Mouse (Mus musculus) layer of hippocampus, postnatal 14 days (tissue): ENCODE data around the gene Itgal. TPM values are rescaled to one million over a fixed set of nuclear protein-coding genes. Genes with fewer than 3 reads are reported as not detected.

Source experiments
- DNase-seq, 2 experiments: peaks; one replicate each; pipeline ENCODE4 v3.0.0; 2021 to 2022; ENCODE audit warnings: low spot score in 2 of 2, mixed read lengths in 1 of 2
- total RNA-seq, 2 experiments: library from RNA; stranded (reverse); gene quantifications; 2 replicates each; pipeline ENCODE4 v1.2.3; 2021

The Itgal gene
- total RNA-seq, 2 experiments from 2014 or later = 0.32 to 0.57 TPM

DNA sequence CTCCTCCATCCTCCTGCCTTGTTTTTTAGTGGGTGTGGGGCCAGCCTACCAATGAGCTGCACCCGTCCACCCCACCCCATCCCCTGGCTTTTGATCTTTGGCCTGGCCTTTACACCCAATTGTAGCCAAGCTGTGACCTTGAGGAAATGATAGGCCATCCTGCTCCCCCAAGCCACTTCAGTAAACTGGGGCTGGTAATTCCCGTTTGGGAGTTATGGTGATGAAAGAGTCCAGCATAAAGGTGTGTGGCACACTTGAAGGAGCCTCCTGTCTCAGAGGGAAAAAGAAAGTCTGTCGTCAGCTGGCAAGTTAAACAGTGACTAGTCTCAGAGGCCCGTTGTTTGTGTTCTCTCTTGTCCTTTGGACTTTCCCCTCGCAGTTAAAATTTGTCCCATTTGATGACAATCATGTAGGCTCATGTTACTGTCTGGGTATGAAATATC lies 19.5 kb upstream of the Itgal start:
- no peak for DNase-seq

DNA sequence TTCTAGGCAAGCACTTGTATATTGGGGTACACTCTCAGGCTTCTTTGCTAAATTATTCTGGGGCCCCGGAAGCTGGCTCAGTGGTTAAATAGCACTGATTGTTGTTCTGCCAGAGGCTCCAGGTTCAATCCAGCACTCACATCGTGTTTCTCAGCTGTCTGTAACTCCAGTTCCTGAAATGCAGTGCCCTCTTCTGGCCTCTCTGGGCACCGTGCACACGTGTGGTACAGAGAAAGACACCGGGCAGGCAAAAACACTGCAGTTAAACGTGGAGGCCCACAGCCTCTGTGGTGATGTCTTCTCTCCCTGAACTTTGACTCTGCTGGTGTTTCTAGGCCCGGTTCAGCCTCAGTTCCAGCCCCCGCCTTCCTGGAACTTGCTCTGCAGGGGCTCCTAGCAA lies 17.7 kb upstream of the Itgal start:
- DNase-seq = no peak

DNA sequence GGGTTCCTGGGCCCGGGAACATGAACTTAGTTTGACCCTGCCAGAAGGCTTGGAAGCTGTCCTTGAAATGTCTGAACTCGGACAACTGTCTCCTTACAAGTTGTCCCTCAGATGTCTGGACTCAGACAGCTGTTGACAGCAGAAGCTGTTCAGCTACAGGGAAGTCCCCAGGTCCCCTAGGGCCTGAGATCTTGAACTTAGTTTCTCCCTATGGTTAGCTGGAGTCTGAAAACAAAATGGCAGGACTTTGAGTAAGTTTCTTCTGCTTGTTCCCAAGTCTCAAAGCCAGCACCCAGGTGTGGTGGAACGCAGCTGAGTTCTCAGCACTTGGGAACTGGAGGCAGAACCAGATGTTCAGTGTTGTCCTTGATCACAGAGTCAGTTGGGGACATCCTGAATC lies 16.0 kb upstream of the Itgal start:
- DNase-seq = no peak

DNA sequence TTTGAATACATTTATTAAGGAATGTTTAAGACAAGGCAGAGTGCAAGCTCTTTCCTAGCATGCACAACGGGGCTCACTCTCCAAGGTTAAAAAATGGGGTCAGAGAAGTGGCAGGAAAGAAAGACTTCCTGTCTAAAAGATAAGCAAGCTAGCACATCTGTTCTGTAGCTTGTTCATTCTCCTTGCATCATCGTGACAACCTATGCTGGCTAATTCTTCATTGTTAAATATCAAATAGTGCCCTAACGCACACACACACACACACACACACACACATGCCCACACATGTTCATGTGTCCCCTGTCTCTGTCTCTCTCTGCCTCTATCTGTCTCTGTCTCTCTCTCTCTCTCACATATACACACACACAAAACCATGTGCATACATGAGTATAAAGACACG lies 14.9 kb upstream of the Itgal start:
- no peak for DNase-seq

- no peak for DNase-seq
These were observed 13.9 kb upstream of the Itgal start for GRCm38 (mm10) chr7:127282190-127282589.

- DNase-seq = no peak
These were observed 10.9 kb upstream of the Itgal start for GRCm38 (mm10) chr7:127285154-127285553.

DNA sequence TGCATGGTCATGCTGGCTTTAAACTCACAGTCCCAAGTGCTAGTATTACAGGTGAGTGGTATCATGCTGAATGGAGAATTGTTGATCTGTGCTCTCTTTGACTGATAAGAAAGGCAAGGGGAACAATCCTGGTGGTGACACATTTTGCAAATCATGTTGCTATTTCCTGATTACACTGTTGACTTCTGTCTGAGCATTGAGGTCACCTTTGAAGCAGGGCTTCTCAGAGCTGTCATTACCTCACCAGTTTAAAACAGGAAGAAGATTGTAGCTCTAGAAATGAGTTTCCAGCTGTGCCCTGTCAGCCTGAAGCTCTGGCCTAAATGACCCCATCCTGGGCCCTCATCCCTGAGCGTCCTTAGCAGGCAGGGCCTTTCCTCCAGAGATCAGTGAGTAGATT lies 8.1 kb upstream of the Itgal start:
- no peak for DNase-seq

DNA sequence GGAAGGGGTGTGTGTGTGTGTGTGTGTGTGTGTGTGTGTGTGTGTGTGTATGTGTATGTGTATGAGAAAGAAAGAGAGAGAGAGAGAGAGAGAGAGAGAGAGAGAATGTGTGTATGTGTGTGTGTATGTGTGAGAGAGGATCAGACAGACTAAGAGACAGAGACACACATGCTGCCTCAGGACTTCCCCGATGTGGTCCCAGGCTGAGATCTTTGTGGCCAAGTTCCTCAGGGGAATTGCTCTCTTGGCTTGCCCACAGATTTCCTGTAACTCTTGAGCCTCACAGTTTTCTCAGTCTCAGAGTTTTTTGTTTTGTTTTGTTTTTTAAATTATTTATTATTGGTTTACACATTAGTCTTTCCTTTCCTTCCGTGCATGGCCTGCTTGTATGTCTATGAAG lies 6.8 kb upstream of the Itgal start:
- no peak for DNase-seq

DNA sequence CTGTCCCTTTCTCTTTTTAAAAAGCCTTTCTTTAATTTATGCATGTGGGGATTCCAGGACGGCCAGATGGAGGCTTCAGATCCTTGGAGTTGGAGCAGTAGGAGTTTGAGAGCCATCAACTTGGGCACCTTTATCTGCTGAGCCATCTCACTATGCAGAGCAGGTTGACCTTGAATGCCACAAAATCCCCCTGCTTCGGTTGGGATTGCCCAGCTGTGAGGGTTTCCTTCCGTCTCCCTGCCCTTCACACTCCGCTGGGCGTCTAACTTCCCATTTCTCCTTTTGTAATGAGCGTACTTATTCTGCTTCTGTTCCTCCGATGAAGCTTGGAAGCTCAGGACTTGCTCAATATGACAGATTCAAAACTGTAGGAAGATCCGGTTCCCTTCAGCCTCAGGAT lies 5.9 kb upstream of the Itgal start:
- DNase-seq = no peak

DNA sequence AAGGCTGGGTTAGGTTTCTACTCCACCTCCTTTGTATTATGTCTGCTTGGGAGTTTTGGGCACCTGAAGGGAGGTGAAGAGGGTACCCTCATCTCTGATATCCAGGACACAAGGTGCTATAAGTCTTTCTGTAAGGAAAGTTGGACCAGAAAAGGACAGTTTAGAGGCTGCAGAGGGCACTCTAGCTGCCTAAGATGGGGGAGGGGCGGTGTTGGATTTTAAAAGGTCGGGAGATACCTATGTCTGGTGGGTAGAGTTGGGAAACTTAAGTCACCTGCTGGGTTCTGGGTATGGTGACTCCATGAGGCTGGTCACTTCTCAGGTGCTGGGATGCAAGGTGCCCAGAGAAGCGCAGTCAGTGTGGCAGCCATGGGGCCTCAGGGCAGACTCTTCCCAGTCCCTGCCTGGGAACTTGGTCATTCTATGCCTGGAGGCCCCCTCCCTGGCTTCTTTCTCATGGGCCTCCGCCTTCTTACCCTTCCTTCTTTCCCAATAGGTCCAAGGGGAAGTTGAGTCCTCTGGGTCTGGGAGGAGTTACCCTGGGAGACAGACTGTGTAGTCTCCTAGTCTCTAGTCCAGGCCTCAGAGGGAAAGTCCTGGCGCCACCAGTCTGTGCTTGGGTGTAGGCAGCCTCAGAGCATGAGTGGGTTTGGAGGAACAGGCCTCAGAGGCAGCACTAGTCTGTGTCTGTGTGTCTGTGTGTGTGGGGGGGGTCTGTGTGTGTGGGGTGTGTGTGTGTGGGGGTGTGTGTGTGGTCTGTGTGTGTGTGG lies 911 bp downstream of the Itgal start:
- DNase-seq = no peak

DNA sequence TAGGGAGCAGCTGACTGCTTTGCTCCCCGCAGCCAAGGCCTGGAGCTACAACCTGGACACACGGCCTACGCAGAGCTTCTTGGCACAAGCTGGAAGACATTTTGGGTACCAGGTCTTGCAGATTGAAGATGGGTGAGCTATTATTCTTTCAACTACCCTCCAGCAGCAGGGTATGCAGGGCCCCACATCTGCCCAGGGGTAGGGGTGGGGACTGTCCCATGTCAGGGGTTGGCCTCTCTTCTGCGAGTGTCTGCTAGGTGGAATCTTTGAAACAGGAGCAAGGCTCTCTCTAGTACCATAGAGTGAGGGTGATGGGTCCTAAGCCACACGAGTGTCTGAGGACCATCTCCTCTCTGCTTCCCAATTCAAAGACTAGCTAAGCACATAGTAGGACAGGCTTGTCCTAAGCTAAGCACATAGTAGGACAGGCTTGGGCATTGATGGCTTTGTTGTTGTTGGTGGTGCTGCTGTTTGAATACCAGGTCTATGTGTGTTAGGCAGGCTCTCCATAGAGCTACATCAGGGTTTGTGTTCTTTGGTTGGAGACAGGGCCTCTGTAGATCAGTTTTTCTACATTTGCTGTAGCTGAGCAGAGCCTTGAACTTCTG lies 1.6 kb downstream of the Itgal start:
- DNase-seq = no peak

DNA sequence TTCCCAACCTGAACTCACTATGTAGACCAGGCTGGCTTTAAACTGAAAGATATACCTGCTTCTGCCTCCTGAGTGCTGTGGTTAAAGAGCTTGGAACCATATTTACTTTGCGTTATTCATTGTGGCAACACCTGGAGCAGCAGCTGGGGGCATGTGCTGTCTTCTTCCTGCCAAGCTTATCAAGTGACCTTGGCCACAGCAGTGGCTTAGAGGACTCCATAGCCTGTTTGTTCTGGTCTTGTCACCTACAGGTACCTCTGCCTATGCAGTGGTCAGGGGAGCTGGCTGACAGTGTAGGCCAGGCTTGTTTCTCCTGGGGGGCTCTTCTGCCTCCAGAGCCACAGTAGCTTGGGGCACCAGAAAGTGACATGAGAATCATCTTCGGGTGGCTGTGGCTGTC lies 12.4 kb downstream of the Itgal start:
- DNase-seq = no peak

GRCm38 (mm10) chr7:127308887-127309286 lies 12.8 kb downstream of the Itgal start:
- DNase-seq = peak; percentile 55 to 84

DNA sequence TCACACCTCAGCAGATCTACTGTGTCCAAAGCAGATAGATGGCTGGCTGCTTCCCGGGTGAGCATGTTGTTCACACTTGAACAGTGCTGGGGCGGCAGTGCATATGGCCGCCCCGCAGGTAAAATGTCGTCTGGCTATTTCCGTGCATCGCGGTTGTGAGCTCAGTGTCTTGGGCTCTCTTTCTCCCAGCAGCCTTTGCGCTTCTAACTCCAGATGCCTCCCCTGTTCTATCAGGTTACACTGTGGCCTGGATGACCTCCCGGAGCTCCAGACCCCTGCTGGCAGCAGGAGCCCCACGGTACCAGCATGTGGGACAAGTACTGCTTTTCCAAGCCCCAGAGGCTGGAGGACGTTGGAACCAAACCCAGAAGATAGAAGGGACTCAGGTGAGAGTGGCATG lies 13.9 kb downstream of the Itgal start:
- DNase-seq = no peak

DNA sequence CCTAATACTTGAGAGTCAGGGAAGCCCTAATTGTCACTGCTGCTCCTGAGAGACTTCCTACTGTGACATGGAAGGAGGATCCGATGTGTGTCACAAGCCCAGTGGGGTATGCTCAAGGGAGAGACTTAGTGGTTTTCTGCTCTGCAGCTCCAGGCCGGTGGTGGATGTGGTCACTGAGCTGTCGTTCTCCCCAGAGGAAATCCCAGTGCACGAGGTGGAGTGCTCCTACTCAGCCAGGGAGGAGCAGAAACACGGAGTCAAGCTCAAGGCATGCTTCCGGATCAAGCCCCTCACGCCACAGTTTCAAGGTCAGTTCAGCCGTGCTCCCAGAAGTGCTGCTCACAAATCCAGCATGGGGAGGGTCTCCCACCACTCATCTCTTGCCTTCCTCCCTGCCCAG lies 17.9 kb downstream of the Itgal start:
- DNase-seq = no peak

DNA sequence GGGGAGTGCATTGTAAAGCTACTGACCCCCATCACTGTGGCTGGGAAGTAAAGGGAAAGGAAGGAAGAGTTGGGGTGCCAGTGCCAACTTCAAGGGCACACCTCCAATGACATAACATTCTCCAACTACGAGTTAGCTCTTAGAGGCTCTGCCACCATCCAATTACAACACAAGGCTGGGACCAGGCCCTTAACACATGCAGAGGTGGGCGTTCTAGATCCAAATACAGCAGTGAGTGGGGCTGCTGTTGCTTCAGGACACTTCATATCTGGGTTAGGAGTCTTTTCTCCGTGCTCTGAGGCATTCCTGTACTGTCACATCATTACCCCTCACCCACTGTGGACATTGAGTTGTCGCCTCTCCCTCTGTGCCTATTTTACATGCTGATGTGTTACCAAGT lies 25.0 kb downstream of the Itgal start:
- no peak for DNase-seq

DNA sequence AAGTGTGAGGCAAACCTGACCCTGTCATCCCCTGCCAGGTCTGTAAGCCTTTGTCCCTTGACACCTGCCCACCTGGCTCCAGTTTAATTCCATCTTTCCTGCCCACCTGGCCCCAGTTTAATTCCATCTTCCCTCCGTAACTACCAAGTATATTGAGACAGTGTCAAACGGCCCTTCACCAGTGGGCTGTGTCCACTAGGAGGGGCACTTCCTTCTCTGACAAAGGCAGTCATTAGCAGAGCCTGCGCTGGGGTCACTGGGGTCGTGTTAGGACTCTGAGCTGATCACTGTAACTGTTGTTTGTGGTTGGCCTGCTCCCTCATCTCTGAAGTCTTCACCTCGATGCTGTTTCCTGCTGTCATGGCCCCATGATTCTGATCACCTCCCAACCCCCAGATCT lies 26.0 kb downstream of the Itgal start:
- DNase-seq = no peak

- no peak for DNase-seq
These were observed 28.9 kb downstream of the Itgal start for GRCm38 (mm10) chr7:127324944-127325343.

- DNase-seq = no peak
These were observed 29.5 kb downstream of the Itgal start for GRCm38 (mm10) chr7:127325550-127325949.

DNA sequence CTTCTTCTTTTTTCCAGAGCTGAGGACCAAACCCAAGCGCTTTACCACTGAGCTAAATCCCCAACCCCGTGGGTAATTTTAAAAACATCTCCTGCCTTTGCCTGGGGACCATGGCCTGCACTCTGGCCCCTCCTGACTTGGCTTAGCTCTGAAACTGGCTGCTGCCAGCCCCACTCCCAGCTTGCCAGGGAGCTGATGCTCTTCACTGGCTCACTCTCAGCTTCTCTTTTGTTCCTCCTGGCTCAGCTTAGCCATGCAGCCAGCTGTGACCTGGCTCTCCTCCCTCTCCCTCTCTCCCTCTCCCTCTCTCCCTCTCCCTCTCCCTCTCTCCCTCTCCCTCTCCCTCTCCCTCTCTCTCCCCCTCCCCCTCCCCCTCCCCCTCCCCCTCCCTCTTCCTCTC lies 30.6 kb downstream of the Itgal start:
- peak; percentile 48 to 79 for DNase-seq

DNA sequence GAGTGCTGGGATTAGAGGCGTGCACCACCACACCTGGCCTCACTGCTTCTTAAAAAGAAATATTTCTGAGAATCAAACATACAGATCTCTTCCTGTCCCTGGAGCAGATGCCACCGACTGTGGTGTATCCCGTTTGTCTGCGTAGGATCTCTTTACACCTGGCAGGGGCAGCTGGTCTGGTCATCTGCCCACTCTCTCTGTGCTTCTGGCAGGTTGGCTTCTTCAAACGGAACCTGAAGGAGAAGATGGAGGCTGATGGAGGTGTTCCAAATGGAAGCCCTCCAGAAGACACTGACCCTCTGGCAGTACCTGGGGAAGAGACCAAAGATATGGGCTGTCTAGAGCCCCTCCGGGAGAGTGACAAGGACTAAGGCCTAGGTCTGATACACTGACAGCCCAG lies 37.2 kb downstream of the Itgal start:
- DNase-seq = no peak

DNA sequence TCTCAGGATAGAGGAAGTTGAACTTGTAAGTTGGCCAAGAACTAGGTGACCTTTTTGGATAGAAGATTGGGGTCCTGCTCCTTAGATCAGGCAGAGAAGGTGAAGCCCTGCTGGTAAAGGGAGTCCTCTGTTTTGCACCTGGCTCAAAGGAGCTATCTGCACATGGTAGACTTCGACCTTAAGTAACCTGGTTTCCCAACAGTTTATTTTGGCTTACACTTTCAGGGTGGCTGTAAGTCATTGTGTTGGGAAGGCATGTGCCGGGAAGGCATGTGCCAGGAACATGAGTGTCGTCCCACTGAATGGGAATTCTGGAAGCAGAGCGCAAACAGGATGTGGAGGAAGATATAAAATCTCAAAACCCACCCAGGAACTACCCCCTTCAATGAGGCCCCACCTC lies 39.5 kb downstream of the Itgal start:
- no peak for DNase-seq

GRCm38 (mm10) chr7:127337636-127338035 lies 41.6 kb downstream of the Itgal start:
- no peak for DNase-seq
